Mouse (Mus musculus): ENCODE measurements around the gene Nsd1.
"Not testable (repeated sequence)": the region's sequence is repeated elsewhere in the genome, so short reads cannot be mapped to it uniquely, and the experiment has no call there.

Nsd1 gene

GRCm38 (mm10) chr13:55209649-55210192, at the start of gene Nsd1:
Nsd1 (plus strand) TSS chr13:55209782.
- no peak for DNase-seq (ENCODE audit: low read depth)

- no peak for DNase-seq (ENCODE audit: low read depth)
Observed at GRCm38 (mm10) chr13:55162365-55162764, 47.2 kb upstream of the Nsd1 start.

DNA sequence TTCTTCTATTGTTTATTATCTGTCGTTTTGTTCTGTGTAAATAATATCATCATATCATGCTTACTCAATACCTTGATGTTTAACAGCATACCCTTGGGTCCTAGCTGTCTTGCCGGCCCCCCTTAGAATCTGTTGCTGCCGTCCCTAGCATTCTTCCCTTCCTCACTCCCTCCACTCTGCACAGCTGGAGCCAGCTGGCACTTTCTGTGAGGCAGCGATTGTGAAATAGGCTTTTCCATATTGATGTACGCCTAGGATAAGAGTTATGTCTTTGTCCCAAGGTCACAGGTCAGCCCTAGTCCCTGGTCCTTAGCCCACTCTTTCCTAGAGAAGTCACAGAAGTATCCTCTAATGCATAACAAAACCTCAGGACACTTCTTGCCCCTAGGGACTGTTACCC, 46.0 kb upstream of the Nsd1 start:
- no peak for DNase-seq (ENCODE audit: low read depth)

GRCm38 (mm10) chr13:55165831-55166339, 43.7 kb upstream of the Nsd1 start:
- DNase-seq (ENCODE audit: low read depth), result no peak

DNA sequence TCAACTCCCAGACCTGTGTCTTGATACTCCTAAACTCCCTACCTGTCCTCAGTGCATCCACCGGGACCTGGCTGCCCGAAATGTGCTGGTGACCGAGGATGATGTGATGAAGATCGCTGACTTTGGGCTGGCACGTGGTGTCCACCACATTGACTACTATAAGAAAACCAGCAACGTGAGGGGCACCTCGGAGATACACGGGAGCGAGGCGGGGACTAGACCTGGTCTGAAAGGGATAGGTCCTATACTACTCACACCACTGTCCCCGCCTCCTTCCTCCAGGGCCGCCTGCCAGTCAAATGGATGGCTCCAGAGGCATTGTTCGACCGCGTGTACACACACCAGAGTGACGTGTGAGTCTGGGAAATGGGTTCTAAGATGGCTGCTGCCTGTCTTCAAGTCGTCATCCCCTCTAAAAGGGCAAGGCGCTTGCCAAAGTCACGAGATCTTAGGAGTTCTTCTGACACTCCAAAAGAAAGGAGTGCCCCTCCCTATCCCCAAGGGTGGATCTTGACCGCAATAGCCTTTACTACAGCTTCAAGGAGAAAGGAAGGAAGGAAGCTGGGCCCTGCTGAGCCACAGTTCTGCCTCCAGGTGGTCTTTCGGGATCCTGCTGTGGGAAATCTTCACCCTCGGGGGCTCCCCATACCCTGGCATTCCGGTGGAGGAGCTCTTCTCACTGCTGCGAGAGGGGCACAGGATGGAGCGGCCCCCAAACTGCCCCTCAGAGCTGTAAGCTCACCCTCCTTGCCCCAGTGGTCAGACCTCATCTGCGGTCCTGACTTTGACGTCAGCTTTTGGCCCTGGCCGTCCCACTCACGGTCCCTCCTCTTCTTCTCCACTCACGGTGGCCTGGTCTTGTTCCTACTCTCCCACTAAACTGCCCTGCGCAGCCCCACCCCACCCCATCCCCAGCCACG, 42.5 kb upstream of the Nsd1 start:
- DNase-seq (ENCODE audit: low read depth), result no peak

GRCm38 (mm10) chr13:55167798-55168197, 41.8 kb upstream of the Nsd1 start:
- DNase-seq (ENCODE audit: low read depth), result no peak

DNA sequence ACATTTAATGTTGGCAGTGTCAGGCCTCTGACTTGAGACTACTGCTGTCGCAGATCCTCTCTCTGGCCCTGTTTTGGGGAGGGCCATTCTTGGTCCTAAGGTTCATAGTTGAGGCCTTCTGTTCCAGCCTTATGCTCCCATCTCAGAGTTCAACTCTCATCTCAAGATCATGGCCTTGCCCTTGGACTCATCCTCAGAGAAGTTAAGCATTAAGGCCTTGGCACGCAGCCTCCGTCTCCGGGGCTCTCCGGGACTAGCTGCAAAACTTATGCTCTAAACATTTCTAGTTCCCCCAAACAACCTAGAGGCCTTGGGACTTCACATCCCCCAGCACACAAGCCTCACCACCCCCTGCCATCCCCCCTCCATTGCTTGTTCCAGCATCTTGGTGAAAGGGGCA, 41.3 kb upstream of the Nsd1 start:
- DNase-seq (ENCODE audit: low read depth), result no peak

DNA sequence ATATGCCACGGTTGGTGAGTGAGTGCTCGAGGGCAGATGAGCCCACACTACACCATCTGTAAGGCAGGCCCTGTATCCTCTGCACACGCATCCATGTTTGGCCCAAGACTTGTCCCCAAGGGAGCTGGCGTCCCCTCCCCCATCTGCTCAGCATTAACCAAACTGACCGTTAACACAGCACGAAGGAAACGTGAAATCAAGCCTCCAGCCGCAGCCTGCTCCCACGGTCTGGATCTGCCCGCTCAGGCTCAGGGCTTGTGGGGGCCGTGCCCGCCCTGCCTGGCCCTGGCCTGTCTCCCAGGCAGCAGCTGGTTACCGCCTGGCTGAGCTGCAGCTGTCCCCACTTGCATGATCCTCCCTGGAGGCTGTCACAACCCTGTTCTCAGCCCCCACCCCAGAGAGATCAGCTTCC, 40.6 kb upstream of the Nsd1 start:
- DNase-seq (ENCODE audit: low read depth), result no peak

- peak; percentile 28 for DNase-seq (ENCODE audit: low read depth)
Observed at GRCm38 (mm10) chr13:55171517-55172335, 37.9 kb upstream of the Nsd1 start.

GRCm38 (mm10) chr13:55172336-55172770, 37.2 kb upstream of the Nsd1 start:
- no peak for DNase-seq (ENCODE audit: low read depth)

DNA sequence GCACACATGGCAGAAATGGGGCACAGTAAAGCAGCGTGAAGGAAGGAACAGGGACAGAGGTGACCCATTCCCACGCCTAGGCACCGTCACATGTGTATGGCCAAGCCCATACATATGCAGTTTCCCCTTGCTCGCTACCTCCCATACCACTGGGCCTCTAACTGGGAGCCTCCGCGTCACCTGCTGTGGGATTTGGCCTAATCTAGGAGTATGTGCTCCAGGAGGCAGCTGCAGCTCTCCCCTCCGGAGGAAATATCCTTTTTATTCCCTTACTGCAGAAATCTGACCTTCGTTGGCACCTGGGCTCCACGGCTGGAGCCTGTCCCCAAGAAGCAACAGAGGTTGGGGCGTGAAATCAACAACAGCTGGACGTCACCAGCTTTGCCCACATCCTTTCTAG, 35.2 kb upstream of the Nsd1 start:
- no peak for DNase-seq (ENCODE audit: low read depth)

DNA sequence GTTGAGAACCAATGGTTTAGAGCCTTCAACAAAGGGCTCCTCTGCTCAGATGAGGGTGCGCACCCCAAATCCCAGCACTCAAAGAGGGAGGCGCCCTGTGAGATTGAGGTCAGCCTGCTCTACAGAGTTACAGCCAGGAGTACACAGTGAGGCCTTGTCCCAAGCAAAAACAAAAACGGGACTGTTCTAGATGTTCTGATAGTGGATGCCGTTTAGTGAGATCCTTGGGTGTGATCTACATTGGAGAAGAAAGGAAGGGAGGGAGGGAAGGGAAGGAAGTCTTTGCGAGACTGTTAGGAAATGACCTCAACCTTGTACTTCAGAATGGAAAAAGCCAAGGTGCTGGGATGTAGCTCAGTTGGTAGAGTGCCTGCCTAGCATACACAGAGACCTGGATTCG, 33.3 kb upstream of the Nsd1 start:
- DNase-seq (ENCODE audit: low read depth), result no peak

- no peak for DNase-seq (ENCODE audit: low read depth)
Observed at GRCm38 (mm10) chr13:55177903-55178496, 31.6 kb upstream of the Nsd1 start.

DNA sequence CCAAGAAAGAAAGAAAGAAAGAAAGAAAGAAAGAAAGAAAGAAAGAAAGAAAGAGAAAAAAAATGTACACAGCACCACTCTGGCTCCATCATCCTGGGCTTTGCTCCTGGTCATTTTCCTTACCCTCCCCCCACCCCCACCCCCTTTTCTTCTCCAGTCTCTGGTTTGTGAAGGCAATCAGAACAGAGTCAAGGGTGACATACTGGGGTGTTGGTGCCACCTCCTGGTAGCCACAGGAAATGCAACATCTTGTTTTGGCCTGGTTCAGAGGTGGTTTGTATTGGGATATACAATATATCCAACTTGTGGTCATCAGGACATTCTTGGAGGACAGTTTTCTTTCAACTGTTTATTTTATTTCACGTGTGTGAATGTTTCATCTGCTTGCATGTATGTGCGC, 31.0 kb upstream of the Nsd1 start:
- DNase-seq (ENCODE audit: low read depth), result peak; percentile 85

DNA sequence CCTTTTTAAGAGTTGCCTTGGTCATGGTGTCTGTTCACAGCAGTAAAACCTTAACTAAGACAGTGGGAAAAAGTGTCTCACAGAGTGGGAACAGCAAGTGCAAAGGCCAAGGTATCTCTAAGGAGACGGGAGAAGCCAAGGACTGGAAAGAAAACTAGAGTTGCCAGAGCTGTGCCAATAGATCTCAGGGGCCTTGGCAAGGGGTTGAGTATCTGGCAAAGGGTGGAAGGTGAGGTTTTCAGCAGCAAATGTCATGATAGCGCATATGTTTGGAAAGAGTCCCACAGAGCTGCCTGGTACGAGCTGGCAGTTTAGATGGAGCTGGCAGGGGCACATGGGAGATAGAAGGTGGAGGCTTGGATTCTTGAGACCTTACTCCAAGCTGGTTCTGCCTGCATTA, 30.0 kb upstream of the Nsd1 start:
- no peak for DNase-seq (ENCODE audit: low read depth)

- DNase-seq (ENCODE audit: low read depth), result no peak
Observed at GRCm38 (mm10) chr13:55181786-55182172, 27.8 kb upstream of the Nsd1 start.

DNA sequence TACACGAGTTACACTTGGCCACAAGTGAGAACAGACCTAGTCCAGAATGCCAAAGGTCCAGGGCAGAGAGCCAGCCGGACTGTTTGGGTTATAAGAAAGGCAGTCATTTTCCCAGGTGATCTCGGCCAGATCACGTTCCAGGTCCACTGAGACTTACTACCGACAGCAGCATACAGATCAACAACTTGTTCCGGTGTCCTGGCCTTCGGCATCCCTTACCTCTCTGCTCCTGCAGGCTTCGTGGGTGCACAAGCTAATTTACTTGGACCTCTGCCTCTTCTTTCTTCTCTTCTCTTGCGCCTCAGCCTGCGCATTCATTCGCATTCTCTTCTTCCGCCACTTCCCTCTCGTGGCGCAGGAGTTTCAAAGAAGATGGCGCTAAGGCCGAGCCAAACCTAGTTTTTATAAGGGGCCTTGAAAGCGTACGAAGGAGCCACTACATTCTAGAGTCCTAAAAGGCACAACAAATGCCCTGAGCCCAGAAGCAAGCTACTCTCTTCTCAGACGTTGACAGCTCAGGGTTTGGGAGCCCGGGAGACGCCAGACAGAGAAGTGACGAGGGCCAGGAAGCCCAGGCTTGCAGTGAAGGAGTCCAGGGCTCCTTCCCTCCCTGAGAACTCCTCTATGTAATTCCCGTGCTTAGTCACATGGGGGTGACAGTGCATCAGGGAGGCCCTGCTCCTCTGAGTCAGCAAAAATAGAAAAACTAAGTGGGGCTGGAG, 27.2 kb upstream of the Nsd1 start:
- DNase-seq (ENCODE audit: low read depth), result peak; percentile 22

- DNase-seq (ENCODE audit: low read depth), result peak; percentile 50
Observed at GRCm38 (mm10) chr13:55183382-55183781, 26.2 kb upstream of the Nsd1 start.

GRCm38 (mm10) chr13:55187062-55187461, 22.5 kb upstream of the Nsd1 start:
- DNase-seq (ENCODE audit: low read depth), result not testable (repeated sequence)

DNA sequence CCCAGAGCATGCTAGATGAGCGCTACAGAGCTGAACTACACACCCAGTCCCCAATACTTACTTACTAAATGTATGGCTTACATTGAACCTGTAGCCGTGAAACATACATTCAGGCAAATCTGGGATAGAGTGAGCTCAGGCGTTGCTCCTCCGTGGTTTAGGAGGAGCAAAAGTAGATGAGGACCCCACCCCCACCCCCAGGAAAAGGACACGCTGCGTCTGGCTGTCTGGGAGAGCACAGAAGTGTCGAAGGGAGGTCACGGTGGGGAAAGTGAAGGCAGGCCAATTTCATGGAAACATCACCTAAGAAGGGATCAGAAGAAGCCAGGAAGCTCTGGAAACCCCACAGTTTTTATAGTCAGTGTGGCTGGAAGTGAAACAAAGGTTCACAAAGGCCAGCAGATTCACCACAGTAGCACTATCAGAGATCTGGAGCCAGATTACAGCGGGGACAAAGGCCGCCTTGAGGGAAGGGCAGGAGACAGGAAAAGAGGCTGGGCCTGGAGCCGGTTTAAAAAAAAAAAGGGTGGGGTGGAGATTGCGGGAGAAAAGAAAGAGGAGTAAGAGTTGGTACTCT, 20.0 kb upstream of the Nsd1 start:
- peak; percentile 52 for DNase-seq (ENCODE audit: low read depth)
